Mouse (Mus musculus) neutrophil, adult 5-6 weeks (primary cell): ENCODE data around the gene Alox15. TPM values are rescaled to one million over a fixed set of nuclear protein-coding genes. Genes with fewer than 3 reads are reported as not detected.
A peak's percentile ranks its signal among the peaks of the same experiment; 100 is the strongest.
"Not testable (repeated sequence)": the region's sequence is repeated elsewhere in the genome, so short reads cannot be mapped to it uniquely, and the experiment has no call there.

Source experiments
- ATAC-seq: fragments of 151-379, 151-347 bp; 2 replicates; pipeline ENCODE4 v1.8.0; 2017; ENCODE audit warnings: mild to moderate bottlenecking, moderate TSS enrichment; ENCODE audit not compliant: insufficient number of reproducible peaks, poor library complexity, low FRiP score, severe bottlenecking; ENCODE audit errors: extremely low read depth
- total RNA-seq: library from RNA; stranded (forward); fragments of 200-1000 nt; gene quantifications from 2 replicates; pipeline ENCODE4 v1.2.3, GENCODE M21; 2017

Alox15 gene
- 4.5 and 7.1 TPM in 2 replicates for total RNA-seq

GRCm38 (mm10) chr11:70351868-70352267 is at the start of gene Alox15:
Gene Alox15, minus strand, starts transcription at chr11:70352031.
- no peak for ATAC-seq

GRCm38 (mm10) chr11:70389421-70389820 is 37.6 kb upstream of the Alox15 start:
- no peak for ATAC-seq

GRCm38 (mm10) chr11:70387436-70387835 is 35.6 kb upstream of the Alox15 start:
- ATAC-seq: no peak

DNA sequence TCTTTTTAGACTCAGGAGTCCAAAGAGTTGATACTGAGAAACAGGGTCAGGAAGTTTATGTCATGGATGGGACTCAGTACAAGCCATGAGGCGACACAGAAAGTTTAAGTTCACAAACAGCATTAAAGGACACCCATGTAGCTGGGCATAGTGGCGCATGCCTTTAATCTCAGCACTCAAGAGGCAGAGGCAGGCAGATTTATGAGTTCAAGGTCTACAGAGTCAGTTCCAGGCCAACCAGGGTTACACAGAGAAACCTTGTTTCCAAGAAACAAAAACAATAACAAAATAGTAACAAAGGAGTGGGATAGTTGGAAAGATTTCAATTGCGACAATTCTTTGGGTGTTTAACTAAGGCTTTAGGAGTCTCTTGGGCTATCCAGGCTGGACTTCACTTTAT is 32.3 kb upstream of the Alox15 start:
- no peak for ATAC-seq

- no peak for ATAC-seq
Measured at GRCm38 (mm10) chr11:70381330-70381729, 29.5 kb upstream of the Alox15 start.

DNA sequence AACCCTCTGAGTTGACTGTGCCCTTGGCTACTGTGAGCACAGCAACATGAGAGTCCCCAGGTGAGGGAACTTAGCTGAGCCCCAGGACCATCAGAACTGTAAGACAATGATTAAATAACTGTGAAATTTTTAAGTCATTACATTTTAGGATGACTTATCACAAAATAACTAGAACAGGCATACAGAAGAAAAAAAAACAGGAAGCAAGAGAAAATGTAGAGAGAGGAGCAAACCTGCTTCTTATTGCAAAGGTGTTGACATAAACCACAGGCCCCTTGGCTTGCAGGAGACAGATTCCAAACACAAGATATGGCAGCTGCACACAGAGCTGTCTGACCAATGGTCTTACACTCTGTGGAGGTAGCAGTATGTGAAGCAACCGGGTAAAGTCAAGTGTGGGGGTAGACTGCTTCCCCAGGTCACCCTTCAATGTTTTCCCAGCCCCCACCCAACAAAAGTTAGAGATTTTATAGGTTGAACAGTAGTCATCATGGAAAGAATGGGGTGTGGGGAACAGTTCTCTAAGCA is 28.7 kb upstream of the Alox15 start:
- ATAC-seq: no peak

GRCm38 (mm10) chr11:70376054-70376453 is 24.2 kb upstream of the Alox15 start:
- ATAC-seq: no peak

- peak; percentile 89 for ATAC-seq
Measured at GRCm38 (mm10) chr11:70374302-70374701, 22.5 kb upstream of the Alox15 start.

- no peak for ATAC-seq
Measured at GRCm38 (mm10) chr11:70372849-70373557, 21.2 kb upstream of the Alox15 start.

GRCm38 (mm10) chr11:70372396-70372795 is 20.6 kb upstream of the Alox15 start:
- no peak for ATAC-seq

GRCm38 (mm10) chr11:70368626-70369025 is 16.8 kb upstream of the Alox15 start:
- not testable (repeated sequence) for ATAC-seq

GRCm38 (mm10) chr11:70367701-70368100 is 15.9 kb upstream of the Alox15 start:
- ATAC-seq: not testable (repeated sequence)

DNA sequence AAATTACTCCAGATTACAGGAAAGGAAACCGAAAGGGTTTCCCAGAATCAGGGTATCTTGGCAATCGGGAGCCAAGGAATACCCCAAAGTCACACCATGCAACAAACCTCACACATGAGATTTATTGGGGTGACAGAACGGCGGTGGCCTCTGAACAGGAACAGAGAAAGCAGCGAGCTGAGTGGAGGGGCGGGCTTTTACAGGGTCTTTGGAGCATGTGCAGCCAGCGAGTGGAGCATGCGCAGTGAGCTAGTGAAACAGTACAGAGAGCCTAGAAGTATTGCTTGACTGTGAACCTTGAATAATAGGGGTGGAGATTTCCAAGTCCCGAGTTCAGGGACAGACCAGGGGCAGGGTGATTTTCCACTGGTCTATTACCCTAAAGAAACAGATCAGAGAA is 3.2 kb downstream of the Alox15 start:
- ATAC-seq: no peak

DNA sequence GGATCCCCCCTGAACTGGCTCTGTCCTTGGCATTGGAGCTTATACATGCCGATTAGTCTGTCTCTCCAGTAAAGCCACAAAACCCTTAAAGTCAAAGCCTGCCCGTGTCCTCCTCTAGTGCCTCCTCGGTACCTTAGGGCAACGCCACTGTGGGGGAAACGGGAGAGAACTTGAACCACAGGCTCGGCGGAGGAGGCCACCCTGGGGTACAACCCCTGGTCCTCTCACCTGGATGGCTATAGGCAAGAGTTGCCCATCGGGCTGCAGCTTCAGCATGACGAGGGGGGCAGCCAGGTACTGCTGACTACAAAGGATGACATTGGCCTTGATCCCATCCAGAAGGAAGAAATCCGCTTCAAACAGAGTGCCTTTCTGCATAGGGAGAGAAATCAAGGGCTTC is 4.0 kb downstream of the Alox15 start:
- no peak for ATAC-seq

DNA sequence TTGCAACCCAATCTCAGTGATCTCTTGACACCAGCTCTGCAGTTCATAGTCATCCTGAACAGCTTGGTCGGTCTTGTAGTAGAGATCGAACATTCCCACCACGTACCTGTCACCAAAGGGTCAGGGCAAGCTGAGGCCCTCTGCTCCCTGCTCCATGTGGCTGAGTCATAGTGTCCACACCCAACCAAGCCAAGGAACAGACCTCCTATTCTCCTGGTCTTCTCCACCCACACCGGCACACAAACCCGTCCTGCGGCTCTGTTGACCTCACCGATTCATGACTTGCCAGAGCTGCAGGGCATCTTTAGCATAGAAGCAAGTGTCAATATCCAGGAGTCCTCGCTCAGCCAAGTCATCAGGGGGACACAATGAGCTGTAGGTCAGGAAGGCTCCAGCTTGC is 6.3 kb downstream of the Alox15 start:
- no peak for ATAC-seq

GRCm38 (mm10) chr11:70345061-70345460 is 6.8 kb downstream of the Alox15 start:
- no peak for ATAC-seq

- no peak for ATAC-seq
Measured at GRCm38 (mm10) chr11:70339481-70339880, 12.3 kb downstream of the Alox15 start.

DNA sequence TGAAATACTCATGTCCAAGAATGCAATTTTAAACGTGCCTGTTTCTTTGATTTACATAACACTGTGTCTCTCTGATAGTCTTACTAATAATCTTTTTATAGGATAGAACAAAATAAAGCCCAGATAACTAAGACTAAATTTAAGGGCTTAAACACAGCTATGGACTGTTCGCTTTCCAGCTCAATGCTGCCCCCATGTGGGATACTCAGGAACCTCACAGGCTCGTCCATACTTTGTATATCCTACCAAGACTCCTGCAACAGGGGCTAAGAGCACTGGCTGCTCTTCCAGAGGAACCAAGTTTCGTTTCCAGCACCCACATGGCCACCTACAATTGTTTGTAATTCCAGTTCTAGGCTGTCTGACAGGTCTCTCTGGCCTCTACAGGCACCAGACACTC is 17.4 kb downstream of the Alox15 start:
- no peak for ATAC-seq

DNA sequence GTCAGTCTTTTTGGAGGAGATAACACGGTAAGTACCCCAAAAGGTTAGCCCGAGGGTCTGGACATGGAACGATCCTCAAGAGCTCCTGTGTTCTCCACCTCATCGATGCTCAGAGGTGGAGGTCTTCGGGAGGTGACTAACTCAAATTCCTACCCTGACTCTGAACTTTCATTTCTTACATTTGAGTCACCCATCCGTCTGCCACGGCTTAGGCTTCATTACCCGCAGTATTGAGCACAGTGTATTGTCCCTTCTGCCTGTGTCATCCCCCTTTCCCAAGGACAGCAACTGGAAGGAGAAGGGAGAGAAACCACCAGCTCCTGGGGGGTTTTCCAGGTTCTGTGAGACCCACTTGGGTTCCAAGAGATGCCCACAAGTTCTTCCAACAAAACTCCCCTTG is 27.1 kb downstream of the Alox15 start:
- ATAC-seq: no peak

GRCm38 (mm10) chr11:70322528-70322927 is 29.3 kb downstream of the Alox15 start, which contains the start of gene Alox12e:
Gene Alox12e, minus strand, starts transcription at chr11:70322628.
- no peak for ATAC-seq

GRCm38 (mm10) chr11:70321664-70322063 is 30.2 kb downstream of the Alox15 start:
- no peak for ATAC-seq
